Mouse (Mus musculus) stomach, postnatal 0 days (tissue): ENCODE measurements around the gene Prss35.

Experiments
- CTCF ChIP-seq: IDR thresholded peaks from 2 replicates; pipeline ENCODE4 v1.5.1; 2016; ENCODE audit warnings: antibody characterized with exemption, low read depth, mild to moderate bottlenecking, moderate library complexity
- EP300 ChIP-seq: optimal IDR thresholded peaks from 2 replicates; pipeline ENCODE3; 2016; ENCODE audit warnings: antibody characterized with exemption

- no peak for TF ChIP-seq EP300
- TF ChIP-seq CTCF: 0 out of 2 replicates have a peak, but pooled peaks have one; percentile 6
These were observed 55.2 kb downstream of the Prss35 start for GRCm38 (mm10) chr9:86798686-86799085.
